Mouse (Mus musculus) heart, adult 9 months (tissue): ENCODE data around the gene Ctdnep1.
A peak's percentile ranks its signal among the peaks of the same experiment; 100 is the strongest.

Source experiments
- DNase-seq, 2 experiments: peaks; one replicate each; pipeline ENCODE4 v3.0.0; 2022; ENCODE audit warnings: low spot score in 2 of 2

The Ctdnep1 gene

GRCm38 (mm10) chr11:70029130-70029801, 48.3 kb downstream of the Ctdnep1 start:
- DNase-seq = peak; percentile 81 to 87

- no peak for DNase-seq
These were observed 49.0 kb downstream of the Ctdnep1 start for GRCm38 (mm10) chr11:70029829-70030550.

GRCm38 (mm10) chr11:70030651-70031320, 49.8 kb downstream of the Ctdnep1 start:
- no peak for DNase-seq

GRCm38 (mm10) chr11:70031321-70031670, 50.3 kb downstream of the Ctdnep1 start:
- no peak for DNase-seq

- no peak for DNase-seq
These were observed 57.2 kb downstream of the Ctdnep1 start for GRCm38 (mm10) chr11:70038174-70038573.

- DNase-seq = no peak
These were observed 58.7 kb downstream of the Ctdnep1 start for GRCm38 (mm10) chr11:70039631-70040030.

- DNase-seq = no peak
These were observed 59.2 kb downstream of the Ctdnep1 start for GRCm38 (mm10) chr11:70040184-70040583.
